Mouse (Mus musculus): Measurements from ENCODE around the gene March4. TPM values are rescaled to one million over a fixed set of nuclear protein-coding genes. Genes with fewer than 3 reads are reported as not detected.

March4 gene
- total RNA-seq, 2 experiments from 2014 or later, result 0.05 to 0.16 TPM

DNA sequence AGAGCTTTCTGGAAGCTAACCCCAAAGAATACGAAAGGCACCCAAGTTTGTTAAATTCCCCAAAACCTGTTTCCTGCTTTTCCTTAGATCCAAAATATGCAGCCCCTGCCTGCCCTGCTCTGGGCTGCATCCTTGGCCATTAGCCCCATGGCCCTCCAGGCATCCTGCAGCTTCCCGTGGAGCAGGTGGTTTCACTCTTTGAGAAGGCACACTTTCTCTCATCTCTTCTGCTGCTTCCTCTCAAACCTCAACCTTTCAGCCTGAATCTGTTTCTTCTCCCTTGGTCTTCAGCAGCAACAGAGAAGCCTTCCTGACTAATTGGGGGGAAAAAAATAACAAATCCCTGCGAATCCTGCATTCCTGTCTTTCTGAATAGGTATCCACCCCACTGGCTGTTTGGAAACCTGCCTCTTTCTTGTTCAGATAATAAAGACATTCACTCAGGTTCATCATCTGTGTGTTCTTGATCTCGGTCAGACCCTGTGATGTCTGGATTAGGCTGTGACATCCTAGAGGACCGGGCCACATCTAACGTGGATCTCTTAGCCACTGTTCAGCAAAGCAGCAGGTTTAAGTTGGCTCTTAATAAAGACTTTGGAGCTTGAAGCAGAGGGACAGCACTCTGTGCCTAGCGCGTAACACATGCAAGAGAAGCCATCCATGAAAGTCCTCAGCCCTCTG is 6.1 kb downstream of the March4 start:
- no peak for DNase-seq (ENCODE audit: low spot score in 2 of 2)

DNA sequence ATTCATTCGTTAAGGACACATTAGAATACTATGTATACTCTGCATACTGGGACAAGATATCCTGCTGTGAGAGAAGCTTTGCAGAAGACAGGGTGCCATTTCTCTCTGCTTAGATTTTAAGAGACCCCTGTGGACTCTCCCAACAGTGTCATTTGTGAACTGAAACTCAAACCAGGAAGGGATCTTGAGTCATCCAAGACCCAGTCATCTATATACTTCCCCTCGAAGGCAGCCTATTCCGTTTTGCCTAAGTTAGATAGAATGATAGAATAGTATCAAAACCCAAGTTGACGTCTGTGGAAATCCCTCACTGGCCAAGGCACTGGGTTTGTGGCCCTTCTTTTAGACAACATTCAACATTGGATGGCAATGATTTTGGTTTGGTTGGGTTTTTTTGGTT is 7.5 kb downstream of the March4 start:
- DNase-seq (ENCODE audit: low spot score in 2 of 2), result no peak

DNA sequence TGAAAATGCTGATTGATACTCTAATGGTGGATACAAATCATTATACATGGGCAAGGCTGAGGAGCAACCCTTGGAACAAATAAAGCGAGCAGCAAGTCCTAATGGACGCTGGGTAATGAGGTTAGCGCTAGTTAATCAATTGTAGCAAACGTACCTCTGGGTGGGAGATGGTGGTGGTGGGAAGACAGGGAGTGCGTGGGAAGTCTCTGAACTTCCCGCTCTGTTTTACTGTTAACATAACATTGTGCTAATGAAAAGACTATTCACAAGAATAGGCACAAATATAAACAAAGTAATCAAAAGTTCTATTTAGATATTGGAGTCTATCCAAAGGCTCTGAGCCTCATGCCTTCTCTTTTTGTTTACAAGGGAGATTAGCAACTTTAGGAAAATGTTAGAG is 13.1 kb downstream of the March4 start:
- no peak for DNase-seq (ENCODE audit: low spot score in 2 of 2)

DNA sequence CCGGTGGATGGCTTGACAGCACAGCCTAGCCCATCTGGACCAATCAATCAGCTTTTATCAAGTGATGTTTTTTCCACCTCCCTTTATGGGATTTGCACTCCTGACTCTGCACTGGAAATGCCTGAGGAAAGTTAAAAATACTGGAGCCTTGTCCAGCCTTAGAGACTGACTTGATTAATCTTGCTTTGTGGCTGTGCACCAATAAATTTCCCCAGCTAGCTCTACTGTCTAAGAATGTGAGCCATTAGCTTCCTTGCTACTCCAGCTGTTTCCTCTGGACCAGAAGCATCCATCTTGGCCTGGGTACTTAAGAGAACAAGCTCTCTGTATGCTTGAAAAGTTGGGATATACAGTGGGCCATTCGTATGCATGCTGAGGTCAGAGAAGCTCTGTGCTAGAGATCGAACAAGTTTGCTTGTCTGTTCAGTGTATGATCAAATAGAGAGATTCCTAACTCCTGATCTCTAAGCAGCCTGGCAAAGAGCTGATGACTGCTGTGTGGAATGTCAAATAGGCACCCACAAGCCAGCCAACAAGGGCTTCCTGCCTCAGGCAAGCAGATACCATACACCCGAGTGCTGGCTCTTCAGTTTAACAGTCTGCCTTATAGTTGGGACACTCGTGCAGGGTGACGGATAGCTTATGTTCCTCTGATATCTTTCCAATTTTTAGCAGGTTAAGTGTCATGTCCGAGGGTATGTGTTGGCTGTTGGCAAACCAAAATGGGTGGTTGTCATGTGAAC is 25.8 kb downstream of the March4 start:
- DNase-seq (ENCODE audit: low spot score in 2 of 2), result no peak

DNA sequence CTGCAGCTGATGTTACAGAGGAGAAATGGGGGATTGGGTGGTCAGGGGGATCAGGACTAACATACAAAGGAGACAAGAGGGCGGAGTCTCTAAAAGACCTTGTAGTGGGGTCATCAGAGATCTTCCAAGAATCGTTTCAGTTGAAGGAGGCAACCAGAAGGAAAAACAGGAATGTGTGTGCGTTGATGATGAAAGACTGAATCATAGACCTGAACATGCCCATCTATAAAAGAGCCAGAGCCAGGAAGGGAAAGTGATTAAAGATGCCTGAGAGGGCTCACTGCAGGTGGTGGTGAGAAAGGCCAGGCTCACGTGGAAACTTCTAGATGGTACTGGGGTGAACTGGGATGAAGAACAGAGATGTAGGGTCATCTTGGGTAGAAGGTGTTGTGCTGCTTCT is 27.2 kb downstream of the March4 start:
- no peak for DNase-seq (ENCODE audit: low spot score in 2 of 2)

DNA sequence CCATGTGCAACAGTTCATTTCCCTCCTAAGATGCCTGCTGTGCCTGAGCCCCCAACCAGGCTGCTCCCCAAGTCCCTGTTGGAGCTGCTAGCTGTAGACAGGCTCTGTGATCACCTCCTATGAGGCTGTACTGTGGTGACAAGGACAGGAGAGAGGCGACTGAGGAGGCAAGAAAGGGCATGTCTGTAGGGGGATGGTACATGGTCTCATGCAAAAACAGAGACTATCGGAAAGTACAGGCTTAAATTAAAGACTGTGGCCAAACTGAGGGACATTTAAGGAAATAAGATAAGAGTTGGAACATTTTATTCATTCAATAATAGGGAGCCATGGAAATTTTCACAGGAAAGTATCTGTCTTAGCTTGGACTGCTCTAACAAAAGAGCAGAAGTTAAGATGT is 29.1 kb downstream of the March4 start:
- no peak for DNase-seq (ENCODE audit: low spot score in 2 of 2)

DNA sequence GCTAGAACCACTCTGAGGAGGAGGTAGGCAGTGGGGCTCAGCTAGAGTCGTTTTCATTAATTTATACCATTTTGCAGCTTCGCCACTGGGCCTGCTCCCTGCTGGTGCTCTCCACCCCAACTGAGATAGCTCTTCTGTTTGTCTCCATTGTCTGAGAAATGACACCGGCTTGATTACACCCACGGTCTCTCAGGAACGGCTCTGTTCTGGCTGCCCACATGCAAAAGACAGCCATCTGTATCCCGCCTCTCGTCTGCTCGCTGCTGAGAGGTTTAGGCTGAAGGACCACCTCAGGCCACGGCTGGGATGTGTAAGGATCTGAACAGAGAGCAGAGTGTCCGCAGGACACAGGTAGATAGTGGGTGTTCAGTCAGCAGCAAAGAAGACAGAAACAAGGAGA is 30.5 kb downstream of the March4 start:
- no peak for DNase-seq (ENCODE audit: low spot score in 2 of 2)

DNA sequence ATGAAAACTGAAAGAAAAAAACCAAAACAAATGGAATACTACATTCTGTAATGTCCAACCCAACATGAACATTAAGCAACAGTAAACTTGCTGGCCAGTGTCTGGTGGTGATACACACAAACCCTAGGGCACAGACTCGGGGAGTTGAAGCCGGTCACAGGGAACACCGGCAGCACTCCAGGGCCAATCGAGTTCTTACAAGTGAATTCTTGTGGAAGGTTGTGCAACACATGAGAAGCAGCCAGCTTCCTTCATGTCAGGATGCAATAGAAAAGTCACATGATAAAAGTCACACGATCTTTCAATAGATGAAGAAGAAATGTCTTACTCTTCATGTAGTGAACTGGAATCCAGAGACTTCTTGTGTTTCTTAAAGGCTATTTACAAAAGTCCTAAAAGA is 39.1 kb downstream of the March4 start:
- no peak for DNase-seq (ENCODE audit: low spot score in 2 of 2)

DNA sequence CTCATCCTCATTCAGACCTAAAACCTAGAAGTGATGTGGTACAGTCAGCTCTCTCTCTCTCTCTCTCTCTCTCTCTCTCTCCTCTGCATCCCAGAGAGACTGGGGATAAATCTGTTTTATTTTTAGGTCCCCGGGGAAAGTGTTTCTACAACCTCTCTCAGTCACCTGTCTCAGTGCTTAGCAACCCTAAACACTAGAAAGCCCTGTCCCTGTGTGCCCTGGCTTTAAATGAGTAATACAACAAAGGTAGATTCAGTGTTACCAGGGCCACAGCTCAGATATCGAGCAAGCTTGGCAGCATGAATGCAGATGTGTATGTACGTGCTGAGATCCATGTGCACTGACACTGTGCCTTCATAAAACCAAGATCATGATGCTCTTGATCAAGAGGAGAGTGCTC is 43.3 kb downstream of the March4 start:
- DNase-seq (ENCODE audit: low spot score in 2 of 2), result no peak

DNA sequence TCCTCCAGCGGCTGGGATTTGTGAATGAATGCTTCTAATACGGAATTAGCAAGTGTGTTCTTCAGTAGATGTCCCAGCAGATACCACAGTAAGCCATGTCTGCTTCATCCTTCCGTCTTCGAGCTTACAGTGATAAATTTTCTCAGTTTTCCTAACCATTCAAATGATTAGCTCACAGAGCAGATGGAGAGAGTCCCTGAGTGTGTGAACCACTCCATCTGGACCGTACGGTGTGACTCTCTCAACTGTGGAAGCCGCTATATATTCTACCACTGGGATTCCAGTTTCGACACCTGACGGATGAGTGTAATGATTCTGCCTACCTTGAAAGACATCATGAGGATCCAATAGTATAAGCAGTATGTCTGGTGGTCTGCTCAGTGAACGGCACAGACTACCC is 44.1 kb downstream of the March4 start:
- DNase-seq (ENCODE audit: low spot score in 2 of 2), result no peak

DNA sequence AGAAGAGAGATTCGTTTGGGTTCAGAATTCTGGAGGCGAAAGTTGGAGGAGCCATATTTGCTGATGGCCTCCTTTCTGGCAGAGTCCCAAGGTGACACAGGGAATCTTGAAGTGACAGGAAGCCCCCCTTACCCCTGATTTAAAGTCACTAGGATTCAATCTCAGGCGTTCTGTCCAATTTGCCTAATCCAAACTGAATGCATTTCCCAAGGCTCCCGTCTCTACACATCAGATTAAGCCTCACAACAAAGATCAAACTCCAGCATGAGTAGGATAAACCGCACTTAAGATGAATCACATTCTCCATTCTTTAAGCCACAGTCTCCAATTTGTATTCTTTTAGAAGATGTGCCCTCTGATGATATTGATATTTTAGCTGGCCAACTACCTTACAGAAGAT is 45.4 kb downstream of the March4 start:
- DNase-seq (ENCODE audit: low spot score in 2 of 2), result no peak

DNA sequence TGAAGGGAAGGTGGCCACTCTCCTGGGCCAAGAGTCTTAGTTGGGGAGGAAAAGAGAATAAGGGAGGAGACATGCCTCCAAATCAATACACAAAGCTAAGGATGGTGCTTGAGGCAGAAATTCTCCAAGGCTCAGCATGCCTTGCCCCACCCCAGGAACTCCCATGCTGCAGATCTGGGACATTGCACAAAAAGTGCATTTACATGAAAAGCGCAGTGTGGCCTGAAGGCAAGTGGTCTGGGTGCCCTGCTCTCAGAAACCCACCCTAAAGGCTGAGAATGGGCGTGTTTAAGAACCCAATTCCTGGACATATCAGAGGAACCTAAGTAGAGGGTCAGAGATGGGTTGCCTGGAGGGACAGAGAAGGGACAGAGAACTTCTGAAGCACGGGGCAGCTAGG is 45.9 kb downstream of the March4 start:
- DNase-seq (ENCODE audit: low spot score in 2 of 2), result no peak

DNA sequence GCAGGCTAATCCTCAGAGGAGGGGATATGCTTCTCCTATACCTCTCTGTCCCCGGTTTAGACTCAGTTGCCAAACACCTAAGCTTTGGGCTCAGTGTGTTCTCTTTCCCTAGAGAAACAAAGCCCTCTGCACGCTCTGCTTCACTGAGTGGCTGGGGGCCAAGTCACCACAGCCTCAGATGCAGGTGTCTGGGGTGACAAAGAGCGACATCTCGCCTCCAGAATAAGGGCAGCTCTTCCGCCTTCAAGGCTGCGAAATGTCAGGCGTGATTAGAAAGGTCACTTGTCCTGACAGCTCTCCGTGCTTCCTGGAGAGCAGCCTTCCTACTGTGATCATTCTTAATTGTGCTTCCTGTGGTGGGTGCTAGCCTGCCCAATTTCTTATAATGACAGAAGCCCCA is 46.5 kb downstream of the March4 start:
- no peak for DNase-seq (ENCODE audit: low spot score in 2 of 2)

DNA sequence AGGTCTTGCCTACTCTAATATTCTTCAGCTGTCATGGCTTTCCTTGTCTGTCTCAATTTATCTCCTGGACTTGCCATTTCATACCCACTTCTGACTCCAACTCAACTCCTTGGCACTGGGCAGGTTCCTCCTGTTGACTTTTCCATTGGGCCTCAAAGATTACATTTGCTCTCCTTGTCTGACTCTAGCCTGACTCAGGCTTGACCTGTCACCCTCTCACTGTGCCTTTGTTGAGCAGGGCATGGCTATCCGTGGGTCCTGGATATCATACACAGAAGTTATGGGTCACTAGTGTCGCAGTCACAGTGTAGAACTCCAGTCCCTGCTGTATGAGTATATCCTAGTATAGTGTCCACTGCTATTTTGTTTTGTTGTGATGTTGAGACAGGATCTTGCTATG is 60.1 kb downstream of the March4 start:
- DNase-seq (ENCODE audit: low spot score in 2 of 2), result no peak

DNA sequence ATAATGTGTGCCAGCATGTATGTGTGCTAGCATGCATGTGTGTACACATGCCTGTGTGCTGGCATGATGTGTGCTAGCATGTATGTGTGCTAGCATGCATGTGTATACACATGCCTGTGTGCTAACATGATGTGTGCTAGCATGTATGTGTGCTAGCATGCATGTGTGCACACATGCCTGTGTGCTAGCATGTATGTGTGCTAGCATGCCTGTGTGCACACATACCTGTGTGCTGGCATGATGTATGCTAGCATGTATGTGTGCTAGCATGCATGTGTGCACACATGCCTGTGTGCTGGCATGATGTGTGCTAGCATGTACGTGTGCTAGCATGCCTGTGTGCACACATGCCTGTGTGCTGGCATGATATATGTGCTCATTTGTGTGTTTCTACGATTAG is 67.7 kb downstream of the March4 start:
- DNase-seq (ENCODE audit: low spot score in 2 of 2), result no peak

DNA sequence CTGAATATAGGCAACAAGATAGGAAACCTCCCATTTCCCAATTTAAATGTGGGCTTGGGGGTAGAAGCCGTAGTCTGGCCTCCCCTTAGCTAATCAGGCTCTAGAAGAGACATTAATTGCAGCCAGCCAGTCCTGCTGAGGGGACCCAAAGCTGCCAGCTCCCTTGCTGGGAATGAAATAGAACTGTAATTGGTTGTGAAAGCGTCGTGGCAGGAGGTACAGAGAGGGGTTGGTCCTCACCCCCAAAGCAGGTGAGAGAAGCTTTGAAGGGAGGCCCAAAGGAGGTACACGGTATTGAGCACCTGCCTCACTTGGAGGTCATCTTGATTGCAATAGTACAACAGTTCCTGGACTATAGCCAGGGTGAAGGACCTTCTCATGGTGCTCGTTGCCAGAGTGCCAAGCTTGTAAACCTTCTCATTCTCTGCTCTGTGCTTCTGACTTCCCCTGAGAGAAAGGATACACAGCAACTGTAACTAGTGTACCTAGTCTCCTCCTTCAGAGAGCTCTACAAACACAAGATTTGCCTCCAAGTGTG is 68.2 kb downstream of the March4 start:
- DNase-seq (ENCODE audit: low spot score in 2 of 2), result no peak

DNA sequence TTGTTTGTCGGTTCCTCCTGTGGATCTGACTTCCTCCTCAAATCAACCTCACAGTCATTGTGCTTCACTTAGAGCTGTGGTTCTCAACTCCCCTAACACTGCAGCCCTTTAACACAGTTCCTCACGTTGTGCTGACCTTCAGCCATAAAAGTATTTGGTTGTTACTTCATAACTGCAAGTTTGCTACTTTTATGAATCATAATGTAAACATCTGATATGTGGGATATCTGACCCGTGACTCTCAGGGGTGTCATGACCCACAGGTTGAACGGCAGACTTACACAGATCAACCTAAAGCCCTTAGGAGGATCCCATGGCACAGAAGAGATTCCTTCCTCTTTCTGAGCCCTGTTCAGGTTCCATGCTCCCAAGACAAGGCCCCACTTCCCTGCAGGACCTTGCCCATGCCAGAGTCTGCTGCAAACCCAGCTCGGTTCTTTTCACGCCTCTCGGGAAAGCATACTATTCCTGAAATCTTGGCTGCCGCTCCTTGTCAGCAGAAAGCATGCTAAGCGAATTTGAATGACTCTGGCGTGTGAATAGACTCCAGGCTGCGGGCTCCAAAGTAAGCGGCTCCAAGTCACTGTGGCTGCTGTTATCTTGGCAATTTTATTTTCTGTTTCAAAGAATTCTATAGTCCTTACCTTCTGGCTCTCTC is 71.7 kb downstream of the March4 start:
- no peak for DNase-seq (ENCODE audit: low spot score in 2 of 2)

DNA sequence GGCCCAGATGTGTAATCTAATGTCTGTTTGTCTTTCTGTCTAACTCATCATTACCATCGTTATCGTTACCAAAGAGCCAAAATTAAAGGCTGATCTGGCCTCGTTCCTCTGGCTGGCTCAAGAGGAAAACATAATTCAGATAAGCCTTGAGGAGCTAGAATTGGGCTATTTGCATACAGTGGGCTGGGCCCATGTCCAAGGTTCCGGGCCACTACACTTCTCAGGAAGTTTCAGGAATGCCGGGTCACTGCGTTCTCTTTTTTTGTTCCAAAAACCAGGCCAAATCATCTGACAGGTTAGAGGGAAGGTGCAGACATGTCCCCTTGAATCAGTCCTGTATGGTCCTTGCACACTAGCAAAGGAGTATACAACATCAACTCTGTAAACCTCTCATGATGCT is 74.2 kb downstream of the March4 start:
- no peak for DNase-seq (ENCODE audit: low spot score in 2 of 2)

DNA sequence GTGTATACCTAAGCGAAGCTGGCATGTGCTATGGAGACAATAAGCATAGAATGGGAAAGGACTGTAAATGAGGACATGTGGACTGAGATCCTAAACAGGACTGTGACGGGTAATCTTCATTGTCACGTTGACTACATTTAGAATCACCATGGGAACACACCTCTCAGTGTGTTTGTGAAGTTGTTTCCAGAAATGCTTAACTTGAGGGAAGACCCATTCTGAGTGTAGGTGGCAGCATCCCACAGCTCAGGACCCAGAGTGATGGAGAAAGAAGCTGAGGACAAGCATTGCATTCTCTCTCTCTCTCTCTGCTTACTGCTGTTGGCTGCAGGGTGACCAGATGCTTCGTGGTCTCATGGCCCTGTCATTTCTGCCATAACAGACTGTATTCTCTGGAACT is 79.1 kb downstream of the March4 start:
- DNase-seq (ENCODE audit: low spot score in 2 of 2), result no peak

DNA sequence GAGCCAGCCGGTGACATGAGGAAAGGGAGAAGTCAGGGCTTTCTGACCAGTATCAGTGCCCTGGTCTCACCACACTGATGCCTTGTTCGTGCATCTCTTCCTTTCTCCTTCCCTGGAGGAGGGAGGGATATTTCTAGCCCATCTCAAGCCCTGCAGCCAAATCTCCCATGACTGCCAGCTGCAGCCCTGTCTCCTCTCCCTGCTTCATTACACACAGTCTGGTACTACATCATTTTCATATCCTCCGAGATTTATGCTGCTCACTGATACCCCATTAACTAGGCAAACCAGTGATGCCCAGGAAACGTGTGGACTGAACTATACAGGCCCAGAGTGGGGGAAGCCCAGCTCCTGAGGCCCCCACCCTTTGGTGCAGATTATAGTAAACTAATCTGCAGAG is 80.8 kb downstream of the March4 start:
- no peak for DNase-seq (ENCODE audit: low spot score in 2 of 2)

DNA sequence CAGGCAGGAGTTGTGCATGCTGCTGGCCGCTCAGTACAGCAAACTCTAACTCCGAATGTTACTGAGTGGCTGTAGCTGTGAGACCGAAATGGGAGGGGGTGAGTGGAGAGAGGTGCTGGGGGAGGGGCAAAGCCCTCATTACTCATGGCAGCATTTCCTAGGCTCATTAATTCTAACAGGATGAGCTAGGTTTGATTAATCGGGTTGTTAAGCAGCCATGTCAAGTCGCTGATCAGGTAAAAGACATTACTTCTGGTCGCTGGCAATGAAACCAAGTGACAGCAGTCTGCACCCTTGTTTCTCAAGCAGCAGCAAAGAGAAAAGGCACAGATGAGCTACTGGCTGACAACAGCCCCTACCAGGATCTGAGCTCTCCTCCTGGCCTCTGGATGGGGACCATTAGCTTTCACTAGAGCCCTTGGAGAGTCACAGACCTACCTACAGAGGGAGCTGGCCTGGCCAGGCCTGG is 82.0 kb downstream of the March4 start:
- no peak for DNase-seq (ENCODE audit: low spot score in 2 of 2)

DNA sequence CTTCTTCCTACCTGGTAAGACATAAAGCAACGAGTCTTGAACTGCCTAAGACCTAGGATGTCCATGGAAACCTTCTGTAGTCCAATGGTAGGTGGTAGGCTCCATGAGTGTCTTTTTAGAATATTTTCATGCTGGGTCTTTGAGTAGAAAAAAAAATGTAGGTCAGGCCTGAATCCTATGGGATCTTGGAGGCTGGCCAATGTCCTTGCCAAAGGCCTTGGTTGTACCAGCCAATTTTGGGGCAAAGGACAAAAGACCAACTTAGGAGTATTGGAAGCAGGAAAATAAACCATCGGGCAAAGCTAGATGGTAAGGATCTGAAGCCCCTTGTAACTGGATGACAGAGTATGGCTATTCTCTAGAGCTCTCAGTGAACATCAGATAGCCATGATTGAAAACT is 83.9 kb downstream of the March4 start:
- DNase-seq (ENCODE audit: low spot score in 2 of 2), result no peak
